Mouse (Mus musculus) left cerebral cortex, postnatal 36 days (tissue): ENCODE data around the gene Msrb2. TPM values are rescaled to one million over a fixed set of nuclear protein-coding genes. Genes with fewer than 3 reads are reported as not detected.
A peak's percentile ranks its signal among the peaks of the same experiment; 100 is the strongest.

Source experiments
- DNase-seq, 2 experiments: peaks; one replicate each; pipeline ENCODE4 v3.0.0; 2021 to 2022; ENCODE audit warnings: low spot score in 2 of 2, mixed read lengths in 1 of 2
- intact Hi-C: fragments of 180-260 bp; cut with DNase I; formaldehyde crosslinking; loops from one replicate; pipeline ENCODE4 v1.15.1; 2025
- total RNA-seq, 2 experiments: library from RNA; stranded (reverse); gene quantifications; 2 replicates each; pipeline ENCODE4 v1.2.3; 2021

Gene Msrb2
- 10 to 100 TPM; 16.2 to 24.3 TPM for total RNA-seq

DNA sequence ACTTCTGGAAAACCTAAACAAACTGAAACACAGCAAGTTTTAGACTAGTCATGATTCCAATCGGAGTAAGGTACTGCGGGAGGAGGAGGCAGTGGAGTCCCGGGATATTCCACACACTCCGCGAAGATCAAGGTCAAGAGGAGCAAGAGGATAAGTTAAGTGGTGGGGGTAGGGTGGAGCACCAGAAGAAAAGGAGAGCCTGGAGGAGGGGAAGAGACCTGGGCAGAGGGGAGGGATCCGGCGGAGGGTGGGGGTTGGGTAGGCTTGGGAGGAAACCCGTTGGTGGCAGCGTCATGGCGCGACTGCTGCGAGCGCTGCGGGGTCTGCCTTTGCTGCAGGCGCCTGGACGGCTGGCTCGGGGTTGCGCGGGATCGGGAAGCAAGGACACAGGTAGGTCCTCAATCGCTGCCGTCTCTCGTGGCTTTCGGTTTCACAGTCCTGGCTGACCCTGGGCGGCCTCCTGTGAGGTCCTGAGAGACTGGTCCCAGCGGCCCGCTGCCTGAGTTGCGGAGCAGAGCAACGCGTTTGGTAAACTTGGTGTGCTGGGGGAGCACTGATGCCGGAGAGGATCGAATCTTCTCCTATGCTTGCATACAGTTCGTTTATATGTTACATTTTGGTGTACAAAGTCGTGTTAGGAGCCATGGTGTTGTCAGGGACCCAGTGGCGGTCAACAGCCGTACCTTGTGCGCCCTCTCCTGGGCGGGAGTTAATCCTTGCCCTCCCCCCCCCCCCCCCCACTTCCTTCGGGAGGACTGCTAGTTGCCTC, at the start of gene Msrb2:
TSS of gene Msrb2 (plus strand) at position 51 of the 769 bp plus-strand sequence.
- intact Hi-C loops, result no loop called here

GRCm38 (mm10) chr2:19322448-19322847, 48.8 kb upstream of the Msrb2 start:
- DNase-seq, result no peak
- intact Hi-C loops, result no loop called here

More for the DNA sequence above, at the start of gene Msrb2:
- peak; percentile 77 for DNase-seq

GRCm38 (mm10) chr2:19326376-19326775, 44.9 kb upstream of the Msrb2 start:
- intact Hi-C loops, result no loop called here
- DNase-seq, result no peak

GRCm38 (mm10) chr2:19327811-19328210, 43.4 kb upstream of the Msrb2 start:
- intact Hi-C loops, result no loop called here
- no peak for DNase-seq

GRCm38 (mm10) chr2:19343901-19344635, 27.2 kb upstream of the Msrb2 start:
- DNase-seq, result peak; percentile 56 to 72

DNA sequence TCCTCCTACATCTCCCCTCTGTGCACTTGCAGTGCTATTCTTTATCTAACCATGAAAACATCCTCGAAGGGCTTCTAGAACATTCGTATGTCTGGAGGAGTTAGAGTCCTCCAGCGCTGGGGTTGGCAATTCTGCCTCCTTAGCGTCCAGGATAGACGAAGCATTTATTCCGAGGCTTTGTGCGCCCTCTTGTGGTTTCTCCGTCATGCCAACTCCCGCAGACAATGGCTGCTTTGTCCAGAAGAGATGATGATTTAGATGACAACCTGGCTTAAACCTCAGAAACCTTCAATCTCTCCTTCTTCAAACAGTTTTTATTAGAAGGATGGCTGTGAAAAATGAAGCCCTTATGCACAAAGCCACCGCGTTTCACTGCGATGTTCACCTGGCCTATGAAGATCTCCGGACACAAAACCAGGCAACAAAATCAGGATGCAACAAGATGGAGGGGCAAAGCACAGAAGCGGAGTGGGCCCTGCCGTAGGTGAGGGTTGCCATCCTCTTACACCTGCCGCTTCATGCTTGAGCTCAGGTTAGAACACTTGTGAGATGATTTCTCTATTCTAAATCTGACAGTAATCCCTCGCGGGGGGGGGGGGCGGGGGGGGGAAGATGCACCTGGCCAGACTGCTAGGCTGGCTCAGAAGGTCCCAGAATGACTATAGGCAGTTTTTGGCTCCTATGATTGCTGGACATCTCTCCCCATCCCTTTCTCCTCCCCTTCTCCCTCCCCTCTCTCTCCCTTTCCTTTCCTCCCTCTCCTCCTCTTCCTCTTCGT, 26.4 kb upstream of the Msrb2 start:
- peak; percentile 85 to 90 for DNase-seq

More at GRCm38 (mm10) chr2:19343901-19344635, 27.2 kb upstream of the Msrb2 start:
- intact Hi-C loops, result loop anchor here (2.0 to 10.0 kb wide), 5 partner anchors 67 to 1319 kb away; partner anchors contain the start of genes 4930426L09Rik, Dnajc1 and Pip4k2a

DNA sequence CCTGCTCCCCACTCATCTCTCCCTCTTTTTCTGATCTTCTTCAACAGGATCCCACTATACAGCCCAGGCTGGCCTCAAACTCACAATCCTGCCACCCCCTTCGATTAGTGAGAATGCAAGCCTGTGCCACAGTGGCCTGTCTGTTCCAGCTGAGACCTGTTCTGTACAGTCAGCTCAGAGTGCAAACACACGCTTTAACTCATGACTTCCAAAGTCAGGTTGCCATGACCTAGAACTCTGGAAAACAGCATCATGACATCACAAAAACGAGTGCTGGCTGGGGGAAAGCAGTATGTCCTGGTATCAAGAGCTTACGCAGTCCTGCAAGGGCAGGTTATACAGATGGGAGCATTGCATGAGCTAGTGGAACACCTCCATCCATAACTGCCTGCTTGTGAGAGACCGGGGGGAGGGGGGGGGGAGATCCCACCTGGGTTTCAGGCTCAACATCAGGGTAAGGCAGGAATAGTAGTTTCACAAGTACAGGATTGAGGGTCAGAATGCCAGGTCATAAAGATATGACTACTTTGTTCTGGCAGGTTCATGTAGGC, 25.8 kb upstream of the Msrb2 start:
- no peak for DNase-seq
- intact Hi-C loops, result loop anchor here (2.0 to 10.0 kb wide), 4 partner anchors 69 to 1321 kb away; partner anchors contain the start of gene Dnajc1

More for the DNA sequence above, 26.4 kb upstream of the Msrb2 start:
- intact Hi-C loops, result loop anchor here (2.0 to 10.0 kb wide), 5 partner anchors 68 to 1320 kb away; partner anchors contain the start of genes 4930426L09Rik, Dnajc1 and Pip4k2a

- intact Hi-C loops, result loop anchor here (10.0 kb wide), 3 partner anchors 954 to 1324 kb away; partner anchors contain the start of gene Dnajc1
Observed at GRCm38 (mm10) chr2:19348454-19348853, 22.8 kb upstream of the Msrb2 start.

GRCm38 (mm10) chr2:19350167-19350566, 21.1 kb upstream of the Msrb2 start:
- intact Hi-C loops, result no loop called here
- no peak for DNase-seq

More at GRCm38 (mm10) chr2:19348454-19348853, 22.8 kb upstream of the Msrb2 start:
- no peak for DNase-seq

DNA sequence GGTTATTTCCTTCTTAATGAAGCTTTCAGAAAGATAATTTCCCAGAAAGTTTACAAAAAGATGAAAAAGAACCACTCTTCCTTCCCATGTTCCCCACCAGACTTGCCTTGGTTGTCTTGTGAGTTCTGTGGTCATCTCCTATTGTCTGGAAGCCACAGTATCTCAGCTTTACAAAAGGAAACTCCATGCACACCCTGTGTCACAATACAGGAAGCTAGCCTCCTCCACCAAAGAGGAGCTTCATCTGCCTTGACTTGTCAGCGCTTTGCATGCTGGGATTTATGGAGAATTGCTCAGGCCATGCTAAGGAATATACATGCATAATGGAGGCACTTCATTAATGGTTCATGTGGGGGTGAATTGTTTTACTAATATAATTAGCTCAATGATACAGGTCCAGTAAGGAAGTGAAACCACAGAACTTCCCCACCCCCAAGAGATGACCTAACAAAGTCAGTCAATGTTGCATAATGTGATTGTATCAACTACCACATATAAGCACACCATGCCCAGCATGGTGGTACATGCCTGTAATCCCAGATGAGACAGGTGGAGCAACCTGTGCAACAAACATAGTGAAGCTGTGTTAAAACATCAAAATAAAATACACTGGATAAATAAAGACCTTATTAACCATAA, 19.5 kb upstream of the Msrb2 start:
- no peak for DNase-seq
- intact Hi-C loops, result no loop called here

DNA sequence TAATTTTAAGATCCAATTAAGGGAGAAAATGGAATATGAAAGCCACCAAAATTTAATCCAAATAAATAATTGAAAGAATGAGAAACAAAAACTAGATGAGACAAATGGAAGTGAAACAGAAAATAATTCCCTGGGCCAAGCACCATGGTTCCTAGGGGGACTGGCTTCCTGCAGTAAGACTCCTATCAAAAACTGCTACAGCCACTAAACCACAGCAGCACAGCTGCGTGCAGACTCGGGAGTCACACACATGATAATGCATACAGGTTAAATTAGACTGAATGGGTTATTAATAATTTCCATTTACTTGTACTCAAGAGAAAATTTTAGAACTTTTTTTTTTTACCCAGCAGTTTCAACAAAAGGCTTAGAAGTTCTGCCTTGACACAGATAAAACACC, 18.1 kb upstream of the Msrb2 start:
- no peak for DNase-seq
- intact Hi-C loops, result no loop called here

GRCm38 (mm10) chr2:19362880-19363279, 8.4 kb upstream of the Msrb2 start:
- intact Hi-C loops, result no loop called here

DNA sequence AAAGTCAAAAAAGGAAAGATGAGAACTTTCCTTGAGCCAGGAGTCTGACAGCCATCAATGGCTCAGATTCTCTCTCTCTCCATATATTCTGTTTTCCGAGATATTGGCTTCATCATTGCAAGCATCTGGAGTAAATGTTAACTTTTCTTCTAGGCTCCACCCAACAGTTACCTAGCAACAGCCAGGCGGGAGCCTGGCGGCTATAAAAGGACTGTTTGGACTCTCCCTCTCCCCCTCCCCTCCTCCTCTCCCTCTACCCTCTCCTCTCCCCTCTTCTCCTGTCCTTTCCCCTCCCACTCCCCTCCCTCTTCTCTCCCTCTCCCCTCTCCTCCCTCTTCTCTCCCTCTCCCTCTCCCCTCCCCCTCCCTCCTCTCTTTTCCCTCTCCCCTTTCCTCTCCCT, 4.8 kb upstream of the Msrb2 start:
- intact Hi-C loops, result no loop called here
- DNase-seq, result no peak

More at GRCm38 (mm10) chr2:19362880-19363279, 8.4 kb upstream of the Msrb2 start:
- no peak for DNase-seq

DNA sequence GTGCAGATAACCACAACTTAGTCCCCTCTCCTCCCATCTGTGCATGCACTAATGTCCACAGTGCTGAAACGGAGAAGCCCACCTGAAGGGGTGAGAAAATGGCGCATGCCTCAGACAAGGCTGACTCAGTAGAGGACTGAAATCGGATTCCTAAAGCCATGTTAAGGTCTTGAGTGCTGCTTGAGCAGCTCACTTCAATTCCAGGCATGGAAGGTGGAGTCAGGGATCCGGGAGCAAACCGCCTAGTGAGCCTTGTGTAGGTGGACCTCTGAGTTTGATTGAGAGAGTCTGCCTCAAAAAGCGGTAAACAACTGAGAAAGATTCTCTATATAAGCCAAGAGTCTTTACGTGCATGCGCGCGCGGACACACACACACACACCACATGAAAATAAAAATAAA, 4.1 kb upstream of the Msrb2 start:
- DNase-seq, result no peak

GRCm38 (mm10) chr2:19373695-19374094, 2.5 kb downstream of the Msrb2 start:
- no peak for DNase-seq
- intact Hi-C loops, result no loop called here

More for the DNA sequence above, 4.1 kb upstream of the Msrb2 start:
- intact Hi-C loops, result no loop called here

DNA sequence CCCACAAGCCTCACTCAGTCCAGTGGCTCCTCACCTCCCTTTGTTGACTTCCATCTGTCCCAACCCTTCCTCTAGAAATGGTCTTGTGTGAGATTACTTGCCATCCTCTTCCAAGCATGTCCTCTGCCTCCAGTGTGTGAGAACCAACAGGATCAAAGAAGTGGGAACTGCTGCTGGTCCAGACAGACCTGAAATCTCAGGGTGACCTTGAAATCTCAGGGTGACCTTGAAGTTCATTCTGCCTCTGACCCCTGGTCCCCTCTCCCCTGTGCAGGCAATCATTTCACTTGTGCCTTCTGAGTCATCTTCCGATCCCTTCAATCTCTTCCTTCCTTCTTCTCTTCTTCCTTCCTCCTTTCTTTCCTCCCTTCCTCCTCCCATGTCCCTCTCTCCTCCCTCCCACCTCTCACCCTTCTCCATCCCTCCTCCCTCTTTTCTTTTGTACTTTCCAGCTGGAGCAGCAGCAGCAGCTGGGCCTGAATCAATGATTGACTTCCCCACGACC, 9.3 kb downstream of the Msrb2 start:
- no peak for DNase-seq
- intact Hi-C loops, result no loop called here

GRCm38 (mm10) chr2:19380986-19381385, 9.7 kb downstream of the Msrb2 start:
- intact Hi-C loops, result no loop called here
- DNase-seq, result no peak

DNA sequence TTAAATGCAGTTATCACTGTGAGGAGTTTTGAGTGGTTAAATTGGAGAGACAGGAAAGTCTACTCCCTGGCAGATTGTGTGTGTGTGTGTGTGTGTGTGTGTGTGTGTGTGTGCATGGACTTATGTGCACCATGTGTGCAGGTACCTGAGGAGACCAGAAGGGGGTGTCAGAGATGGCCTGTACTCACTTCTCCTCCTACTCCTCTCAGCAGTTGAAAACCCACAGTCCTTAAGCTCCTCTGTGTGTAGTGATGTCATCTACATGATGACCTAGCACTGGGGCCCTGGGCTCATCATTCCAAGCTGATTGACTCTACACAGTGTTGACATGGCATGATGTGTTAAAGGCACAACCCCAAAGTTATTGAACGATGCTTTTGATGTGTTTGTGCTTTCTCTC, 11.0 kb downstream of the Msrb2 start:
- intact Hi-C loops, result no loop called here
- no peak for DNase-seq

- intact Hi-C loops, result no loop called here
- no peak for DNase-seq
Observed at GRCm38 (mm10) chr2:19383006-19383405, 11.8 kb downstream of the Msrb2 start.
